Mouse (Mus musculus) lung, postnatal 10 days (tissue): ENCODE results near the gene Paqr5.

Experiments
- DNase-seq: peaks from one replicate; pipeline ENCODE4 v3.0.0; 2021

The Paqr5 gene

DNA sequence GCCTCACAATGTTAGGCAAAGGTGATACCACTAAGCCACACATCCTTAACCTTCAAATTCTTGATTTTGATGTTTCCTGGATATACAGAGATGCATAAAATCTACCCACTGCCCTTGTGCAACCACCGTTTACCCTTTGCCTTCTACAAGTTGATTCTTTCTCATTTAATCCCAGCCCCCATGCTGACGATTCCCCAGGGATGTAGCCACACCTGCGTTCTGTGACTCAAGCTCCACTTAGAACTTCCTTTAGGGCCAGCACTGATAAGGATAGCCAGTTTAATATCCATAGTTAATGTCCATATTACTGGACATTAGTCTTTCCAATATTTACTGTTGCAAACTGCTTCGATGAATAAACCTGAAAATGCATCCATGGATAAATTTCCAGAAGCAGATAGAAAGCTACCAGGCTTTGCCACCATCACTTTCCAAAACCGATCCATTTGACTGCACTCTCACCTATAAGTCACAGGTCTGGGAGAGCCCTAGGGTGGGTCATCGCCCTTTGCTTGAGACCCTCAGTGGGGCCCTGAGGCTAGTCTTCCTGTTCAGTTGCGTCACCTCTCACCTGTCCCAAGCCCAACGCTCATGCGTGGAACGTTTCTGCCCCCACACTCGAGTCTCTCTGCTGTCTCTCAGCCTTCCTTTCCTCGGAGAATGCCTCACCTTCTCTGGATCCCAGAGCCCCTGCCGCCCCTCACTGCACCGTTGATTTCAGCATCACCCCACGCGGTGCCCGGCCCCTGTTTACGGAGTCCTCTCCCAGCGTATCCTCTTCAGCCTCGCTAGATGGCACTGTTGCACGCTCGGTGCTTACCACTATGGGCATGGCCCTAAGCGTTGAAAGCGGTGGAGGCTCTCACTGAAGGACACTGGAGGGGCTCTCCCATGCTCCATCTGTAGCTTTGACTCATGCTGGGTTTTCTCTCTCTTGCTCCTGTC lies 79.0 kb downstream of the Paqr5 start:
- peak; percentile 83 for DNase-seq

DNA sequence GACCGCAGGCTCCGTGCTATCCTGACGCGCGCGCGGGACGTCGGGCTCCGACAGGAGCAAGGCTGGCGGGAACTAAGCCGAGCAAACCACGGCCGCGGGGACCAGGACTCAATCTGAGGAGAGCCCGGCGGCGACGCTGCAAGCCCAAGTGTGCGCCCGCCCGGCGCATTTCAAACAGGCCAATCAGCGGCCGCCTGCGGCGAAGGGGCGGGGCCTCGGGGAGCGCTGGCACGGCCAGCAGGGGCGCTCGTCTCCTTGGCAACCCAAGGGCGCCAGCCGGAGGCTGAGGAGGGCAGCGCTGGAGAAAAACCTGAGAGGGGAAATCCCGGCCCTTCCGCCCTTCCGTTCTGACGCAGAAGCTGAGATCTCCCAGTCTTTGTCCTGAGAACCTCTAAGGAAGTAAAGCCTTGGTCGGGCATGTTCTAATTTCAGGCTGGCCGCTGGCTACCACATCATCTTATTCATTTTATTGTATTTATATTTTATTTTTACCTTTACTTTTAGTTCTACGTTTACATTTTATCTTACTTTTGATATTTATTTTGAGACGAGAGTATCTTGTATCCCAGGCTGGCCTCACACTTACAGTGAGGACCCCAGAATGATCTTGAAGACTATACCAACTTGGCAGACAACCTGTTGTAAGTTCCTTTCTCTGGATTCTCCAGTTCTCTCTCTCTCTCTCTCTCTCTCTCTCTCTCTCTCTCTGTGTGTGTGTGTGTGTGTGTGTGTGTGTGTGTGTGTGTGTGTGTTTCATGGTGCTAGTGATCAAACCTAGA lies 79.8 kb downstream of the Paqr5 start, which contains the start of gene Kif23:
Kif23 (minus strand) TSS at position 152 of the 779 bp plus-strand sequence.
- DNase-seq = peak; percentile 97

DNA sequence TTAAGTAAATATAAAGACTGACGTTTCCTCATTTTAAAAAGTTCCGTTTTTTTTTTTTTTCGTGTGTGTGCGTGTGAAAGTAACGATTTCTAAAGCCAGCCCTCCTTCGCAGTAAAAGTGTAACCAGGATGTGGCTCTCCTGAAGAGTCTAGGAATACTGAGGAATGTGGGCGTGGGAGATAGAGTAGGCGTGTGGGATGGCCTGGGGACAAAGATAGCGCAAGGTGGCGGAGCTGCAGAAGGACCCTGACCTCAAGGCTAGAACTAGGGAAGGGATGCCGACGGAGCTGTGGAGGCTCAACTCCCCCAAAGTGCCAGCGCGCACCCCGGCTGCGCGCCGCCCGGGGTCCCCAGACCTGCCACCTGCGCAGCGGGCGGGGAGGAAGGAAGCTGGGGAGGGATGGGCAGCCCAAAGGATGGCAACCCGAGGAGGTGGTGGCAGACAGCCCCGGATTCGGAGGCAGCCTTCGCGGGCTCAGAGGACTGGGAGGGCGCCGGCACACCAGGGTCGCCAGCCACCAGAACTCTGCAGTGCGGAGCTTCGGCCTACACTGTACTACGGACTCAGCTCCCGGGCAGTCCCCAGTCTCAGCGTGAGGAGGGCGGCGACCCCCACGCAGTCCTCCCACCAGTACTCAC lies 80.6 kb downstream of the Paqr5 start:
- peak; percentile 26 for DNase-seq

DNA sequence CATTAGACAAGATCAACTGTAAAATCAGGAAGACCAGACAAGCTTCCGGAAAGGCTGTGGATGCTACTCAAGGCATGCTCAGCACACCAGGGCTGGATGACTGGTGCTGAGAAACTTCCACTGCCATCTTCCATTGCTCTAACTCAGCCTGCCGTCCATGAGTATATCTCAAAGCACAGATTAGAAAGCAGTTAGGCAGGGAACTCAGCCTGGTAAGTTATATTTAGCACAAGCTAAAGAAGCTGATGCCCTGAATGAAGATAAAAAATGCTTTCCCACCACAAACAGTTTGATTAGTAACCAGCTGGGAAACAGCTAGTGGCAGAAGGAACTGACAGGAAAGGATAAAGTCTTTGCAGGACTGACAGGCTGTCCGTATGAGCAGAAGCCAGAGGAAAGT lies 85.6 kb downstream of the Paqr5 start:
- DNase-seq = no peak

DNA sequence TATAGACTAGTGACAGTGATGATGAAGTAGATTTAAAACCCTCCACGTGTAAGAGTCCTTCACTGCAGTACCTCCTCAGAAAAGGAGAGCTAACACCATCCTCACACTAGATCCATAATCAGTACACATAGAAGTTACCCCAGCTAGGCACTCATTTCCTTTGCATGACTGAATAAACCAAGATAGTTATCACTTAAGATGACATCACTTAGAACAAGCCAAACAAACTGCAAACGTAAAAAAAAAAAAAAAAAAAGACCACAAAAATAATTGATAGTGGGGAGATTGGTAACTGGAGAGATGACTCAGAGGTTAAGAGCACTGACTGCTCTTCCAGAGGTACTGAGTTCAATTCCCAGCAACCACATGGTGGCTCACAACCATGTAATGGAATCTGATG lies 93.3 kb downstream of the Paqr5 start:
- DNase-seq = no peak

DNA sequence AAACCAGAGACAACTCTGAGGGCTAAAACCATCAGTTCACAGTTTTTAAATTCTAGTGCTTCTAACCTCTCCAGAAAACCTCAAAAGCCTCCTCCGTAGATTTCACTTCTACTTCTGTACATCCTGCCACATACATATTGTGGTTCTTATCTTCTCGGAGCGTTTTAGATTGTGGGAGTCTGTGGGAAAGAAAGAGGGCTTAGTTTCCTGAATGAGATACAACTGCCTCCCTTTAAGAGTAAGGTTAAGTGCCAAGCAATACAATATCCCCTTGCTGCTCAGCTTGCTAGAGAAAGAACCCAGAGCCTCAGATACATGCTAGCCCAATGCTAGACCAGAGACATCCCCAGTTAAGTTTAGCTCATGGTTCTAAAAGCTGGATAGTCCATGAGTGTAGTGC lies 94.6 kb downstream of the Paqr5 start:
- DNase-seq = no peak

DNA sequence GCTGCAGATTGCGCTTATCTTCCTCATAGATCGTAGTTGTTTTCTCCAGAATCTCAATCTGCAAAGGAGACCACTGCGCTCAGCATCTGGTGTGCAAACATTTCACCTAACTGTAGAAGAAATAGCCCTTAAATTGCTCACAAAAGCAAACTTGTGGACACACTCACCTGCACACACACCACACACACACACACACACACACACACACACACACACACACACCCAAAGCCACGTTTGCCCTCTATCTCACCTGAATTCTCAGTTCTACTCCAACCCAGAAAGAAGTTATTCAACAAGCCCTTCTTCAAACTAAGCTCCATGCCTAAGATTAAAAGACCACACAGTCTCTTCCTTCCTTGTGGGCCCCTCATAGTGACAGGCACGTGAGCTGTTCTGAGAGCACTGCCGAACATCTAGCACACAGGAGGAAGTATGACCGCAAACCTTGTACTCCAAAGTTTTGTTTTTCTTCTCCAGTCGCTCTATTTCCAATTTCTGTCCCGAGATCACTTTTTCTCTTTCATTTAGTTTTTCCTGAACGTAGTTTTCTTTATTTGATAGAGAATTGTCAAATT lies 101.5 kb downstream of the Paqr5 start:
- no peak for DNase-seq

DNA sequence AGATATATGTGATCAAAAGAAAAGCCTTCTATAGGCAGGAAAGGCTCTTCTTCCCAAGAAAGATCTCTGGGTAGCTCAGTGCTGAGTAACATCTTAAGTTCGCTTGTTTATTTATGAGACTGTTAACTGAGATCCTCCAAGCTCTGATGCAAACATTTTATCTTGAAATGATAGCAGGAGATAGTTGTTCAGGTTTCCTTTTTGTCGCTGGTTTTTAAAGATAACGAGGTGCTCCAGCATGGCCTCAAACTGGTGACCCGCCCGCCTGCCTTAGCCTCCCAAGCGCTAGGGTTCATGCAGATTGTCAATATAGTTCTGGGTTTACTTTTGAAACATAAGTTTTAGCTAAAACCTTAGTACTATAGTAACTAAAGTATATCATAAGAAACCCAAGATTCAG lies 106.3 kb downstream of the Paqr5 start:
- no peak for DNase-seq

DNA sequence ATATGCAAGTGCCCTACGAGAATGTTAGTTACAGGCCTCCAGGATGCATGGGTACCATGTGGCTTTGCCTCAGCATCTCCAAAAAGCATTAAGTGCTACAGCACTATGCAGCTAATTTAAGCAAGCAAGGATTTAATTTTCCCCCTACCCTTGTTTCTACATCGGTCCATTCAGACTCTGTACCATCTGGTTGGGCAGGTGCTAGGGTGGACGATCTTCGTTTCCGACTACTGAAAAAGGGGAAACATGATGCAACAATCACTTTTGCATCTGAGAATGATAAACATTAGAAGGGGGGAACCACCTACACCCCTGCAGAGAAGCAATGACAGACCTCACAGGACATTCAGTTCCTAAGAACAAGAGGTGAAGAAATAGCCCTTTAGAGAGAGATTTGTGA lies 107.2 kb downstream of the Paqr5 start:
- DNase-seq = no peak

DNA sequence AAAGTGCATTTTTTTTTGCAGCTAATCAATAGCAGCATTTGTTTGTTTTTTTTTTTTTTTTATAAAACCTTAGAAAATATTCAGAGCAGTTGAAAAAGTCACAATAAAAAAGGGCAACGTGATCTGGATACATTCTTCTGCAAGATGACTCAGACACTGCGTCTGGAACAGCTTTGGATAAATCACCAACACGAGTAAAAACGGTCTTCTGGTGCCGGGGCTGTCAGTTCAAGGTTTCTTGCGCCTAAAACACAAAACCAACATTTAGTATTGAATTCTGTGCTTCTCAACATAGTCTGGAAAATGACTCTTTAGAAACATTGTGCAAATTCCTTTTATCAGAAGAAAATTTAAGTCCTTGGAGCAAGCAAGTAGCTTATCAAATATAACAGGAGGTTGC lies 109.2 kb downstream of the Paqr5 start:
- DNase-seq = no peak

DNA sequence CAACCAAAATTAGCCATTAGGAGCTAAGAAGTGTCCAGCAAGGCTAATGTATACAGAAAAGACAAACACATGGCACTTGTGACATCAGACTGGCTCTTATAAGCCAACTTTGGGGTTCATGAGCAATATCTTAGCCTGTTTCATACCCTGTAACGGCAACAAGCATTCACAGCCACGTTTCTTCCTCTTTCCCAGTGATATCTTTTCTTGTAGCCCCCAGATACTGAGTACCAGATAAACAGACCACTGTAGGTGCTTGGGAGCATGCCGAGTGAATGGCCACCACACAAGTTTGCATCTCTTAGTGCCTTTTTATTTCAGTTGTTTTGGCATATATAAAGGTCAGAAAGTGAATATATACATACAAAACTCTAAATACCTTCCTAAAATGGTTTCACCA lies 109.7 kb downstream of the Paqr5 start:
- DNase-seq = no peak

DNA sequence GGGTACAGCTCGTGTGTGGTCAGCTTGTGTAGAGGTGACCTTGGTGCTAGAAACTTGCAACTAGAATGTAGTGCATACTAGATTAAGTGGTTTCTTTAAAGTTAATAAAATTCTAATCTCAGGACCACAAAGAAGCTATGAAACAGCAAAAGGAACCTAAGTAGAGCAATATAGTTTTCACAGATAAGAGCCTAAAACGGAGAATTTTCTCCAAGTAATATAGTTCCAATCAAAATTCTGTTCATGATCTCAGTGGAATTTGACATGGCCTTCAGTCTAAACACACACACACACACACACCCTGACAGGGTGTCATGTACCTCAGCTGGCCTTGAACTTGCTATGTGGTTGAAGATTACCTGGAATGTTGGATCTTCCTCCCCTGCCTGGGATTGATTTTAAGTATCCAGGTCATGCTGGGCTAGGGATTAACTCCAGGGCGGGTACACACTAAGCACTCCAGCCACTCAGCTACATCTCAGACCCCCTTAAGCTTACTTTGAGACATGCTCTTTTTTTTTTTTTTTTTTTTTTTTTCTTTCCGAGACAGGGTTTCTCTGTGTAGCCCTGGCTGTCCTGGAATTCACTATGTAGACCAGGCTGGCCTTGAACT lies 111.2 kb downstream of the Paqr5 start:
- DNase-seq = no peak

DNA sequence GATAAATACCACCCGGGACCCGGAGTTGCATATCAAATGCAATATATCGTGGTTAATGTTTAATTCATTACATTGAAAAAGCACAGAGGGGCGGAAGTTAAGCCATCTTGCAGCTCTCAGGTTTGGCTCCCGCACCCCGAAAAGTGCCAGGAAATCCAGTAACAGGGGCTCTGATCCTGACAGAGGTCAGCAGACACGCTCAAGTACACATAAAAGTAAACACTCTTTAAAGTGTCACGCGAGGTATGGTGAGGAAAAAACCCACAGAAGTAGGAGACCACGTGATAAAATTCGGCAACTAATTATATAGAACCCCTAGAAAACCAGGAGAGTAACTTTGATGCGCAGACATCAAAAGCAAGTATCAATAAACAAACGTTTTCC lies 111.7 kb downstream of the Paqr5 start:
- no peak for DNase-seq

DNA sequence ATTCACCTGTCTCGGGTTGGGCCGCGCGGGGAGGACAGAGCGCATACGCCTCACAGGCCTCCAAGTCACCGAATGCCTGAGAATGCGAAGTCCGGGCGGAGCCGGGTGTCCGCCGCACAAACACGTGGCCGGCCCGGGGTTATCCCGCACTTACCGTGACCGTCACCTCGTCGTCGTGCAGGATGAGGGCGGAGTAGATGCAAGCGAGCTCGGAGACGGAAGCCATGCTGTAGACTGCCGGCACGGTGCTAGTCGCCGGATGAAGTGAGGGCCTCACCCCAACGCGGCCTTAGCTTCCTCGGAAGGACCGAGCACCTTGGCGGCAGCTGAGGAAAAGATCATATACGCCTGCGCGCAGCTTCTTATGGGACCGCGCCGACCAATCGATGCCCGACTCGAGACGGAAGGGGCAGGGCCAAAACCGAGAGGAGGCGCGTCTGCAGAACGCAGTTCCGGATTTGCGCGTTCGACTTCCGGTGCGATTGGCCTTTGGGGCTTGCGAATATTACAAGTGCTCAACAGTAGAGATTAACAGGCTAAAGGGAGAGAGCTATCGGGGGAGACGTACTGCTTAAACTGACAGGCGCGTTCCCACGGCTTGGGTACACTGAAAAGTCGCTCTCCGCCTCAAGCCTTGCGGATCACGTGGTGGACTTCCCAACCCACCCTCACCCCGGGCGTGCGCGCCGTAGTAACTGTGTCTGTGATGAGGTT lies 112.3 kb downstream of the Paqr5 start, which contains the start of gene Rplp1:
Rplp1 (minus strand) TSS at position 340 of the 714 bp plus-strand sequence.
- peak; percentile 98 for DNase-seq

DNA sequence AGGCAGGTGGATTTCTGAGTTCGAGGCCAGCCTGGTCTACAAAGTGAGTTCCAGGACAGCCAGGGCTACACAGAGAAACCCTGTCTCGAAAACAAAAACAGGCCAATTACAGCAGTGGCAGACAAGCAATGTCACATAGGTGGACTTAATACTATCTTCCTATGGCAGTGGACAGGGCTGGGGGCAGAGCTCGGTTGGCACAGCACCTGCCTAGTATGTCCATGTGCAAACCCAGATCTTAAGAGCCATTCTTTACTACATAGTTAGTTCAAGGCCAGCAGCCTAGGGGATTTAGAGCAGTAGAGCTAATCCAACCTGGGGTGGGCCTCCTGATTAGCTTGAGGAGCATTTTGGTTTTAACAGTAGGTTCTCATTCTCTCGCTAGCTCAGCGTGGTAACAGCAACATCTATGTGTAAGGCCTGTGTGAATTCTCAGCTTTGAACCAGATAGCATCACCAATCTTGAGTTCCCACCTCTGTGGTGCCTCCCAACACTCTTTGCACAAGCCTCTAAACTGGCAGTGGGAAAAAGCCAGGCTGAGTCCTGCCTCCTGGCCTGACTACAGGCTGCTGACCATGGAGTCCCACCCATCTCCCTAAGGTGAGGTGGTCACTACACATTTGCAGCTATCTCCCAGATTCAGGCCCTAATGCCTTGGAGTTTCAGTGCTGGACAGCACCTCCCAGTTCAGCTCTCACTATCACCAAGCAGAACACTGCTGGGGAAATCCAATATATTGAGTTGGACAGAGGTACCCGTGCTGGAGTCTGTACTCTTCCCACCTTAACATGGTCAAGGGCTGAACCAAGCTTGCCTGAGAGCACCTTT lies 115.1 kb downstream of the Paqr5 start:
- DNase-seq = no peak

DNA sequence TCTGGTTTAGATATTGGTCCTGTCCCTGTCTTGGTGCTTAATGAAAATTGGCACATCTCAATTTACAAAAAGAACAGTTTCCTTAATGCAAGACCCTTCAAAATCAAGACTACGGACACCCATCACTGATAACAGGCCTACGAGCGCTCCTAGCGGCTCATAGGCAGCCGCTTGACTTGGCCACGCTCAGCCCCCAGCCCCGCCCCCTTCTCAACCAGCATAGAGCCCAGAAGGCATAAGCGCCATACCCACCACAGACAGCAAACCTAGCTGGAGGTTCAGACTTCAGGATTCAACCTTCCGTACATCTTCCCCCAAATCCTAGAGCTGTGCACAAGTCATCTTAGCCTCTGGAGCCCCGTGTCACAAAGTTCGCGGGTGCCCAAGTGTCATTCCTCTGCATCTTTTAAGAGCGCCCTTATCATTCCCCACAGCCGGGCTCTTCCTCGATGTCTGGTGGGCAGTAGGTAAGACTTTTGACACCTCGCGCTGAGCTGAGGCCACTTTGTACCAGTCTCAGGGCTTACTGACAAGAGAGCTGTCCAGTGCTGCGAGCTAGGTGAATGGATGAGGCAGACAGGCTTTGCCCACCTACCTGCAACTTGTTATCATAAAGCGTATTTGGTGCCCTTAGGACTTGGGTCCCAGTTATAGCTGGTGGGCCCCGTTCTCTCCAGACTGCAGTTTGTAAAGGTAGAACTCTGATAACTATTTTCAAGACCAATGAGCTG lies 116.0 kb downstream of the Paqr5 start:
- DNase-seq = peak; percentile 63

DNA sequence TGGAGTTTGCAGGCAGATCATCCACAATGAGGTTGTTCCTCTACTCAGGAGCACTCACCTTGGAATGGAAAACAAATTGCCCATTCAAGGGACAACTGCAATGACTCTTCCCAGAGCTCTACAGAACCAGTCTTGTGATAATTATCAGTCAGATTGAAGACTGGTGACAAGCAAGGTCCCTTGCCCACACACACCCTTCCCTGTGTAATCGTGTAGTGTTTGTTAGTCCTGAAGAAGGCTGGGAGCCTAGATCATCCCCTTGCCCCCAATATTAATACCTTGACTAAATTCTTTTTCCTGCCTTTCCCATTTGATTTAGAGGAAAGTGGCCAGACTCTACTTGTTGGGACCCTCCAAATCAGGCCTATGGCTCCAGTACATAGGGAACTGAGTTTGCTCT lies 117.0 kb downstream of the Paqr5 start:
- no peak for DNase-seq

DNA sequence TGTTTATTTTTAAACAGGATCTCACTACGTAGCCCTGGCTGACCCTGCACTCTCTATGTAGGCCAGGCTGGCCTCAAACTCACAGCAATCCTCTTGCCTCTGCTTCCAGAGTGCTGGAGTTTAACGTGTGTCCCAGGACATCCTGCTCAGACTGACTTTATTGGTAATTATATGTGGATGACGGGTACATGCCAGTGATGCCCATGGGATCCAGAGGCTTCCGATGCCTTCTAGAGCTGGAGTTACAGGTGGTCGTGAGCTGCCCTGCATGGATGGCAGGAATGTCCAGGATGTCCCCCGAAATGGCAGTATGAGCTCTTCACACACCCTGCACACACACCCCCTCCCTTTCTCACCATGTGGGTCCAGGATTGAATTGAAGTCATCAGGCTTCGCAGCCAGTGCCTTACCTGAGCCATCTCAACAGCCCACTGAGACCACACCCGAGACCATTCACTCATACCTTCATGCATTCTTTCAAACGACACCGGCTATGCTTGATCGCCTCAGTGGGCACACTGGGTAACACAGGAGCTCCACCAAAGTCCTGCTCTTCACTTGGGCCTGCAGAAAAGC lies 117.7 kb downstream of the Paqr5 start:
- DNase-seq = no peak

DNA sequence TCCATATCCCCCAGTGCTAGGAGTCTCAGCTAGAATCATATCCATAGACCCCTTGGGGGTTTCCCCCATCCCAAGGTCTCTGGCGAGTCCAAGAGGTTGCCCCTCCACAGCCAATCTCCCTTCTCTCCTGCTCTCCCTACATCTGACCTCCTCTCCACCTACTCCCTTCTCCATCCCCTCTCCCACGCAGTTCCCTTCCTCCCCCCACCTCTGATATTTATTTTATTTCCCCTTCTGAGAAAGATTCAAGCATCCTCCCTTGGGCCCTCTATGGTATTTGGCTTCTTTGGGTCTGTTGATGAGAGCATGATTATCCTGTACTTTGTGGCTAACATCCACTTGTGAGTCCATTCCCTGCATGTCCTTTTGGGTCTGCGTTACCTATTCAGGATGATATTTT lies 118.3 kb downstream of the Paqr5 start:
- DNase-seq = no peak
